Mouse (Mus musculus) inflammation-experienced regulatory T-cells, adult 6 months (primary cell): Measurements from ENCODE around the gene Moap1. TPM values are rescaled to one million over a fixed set of nuclear protein-coding genes. Genes with fewer than 3 reads are reported as not detected.

Source experiments
- ATAC-seq: one replicate; pipeline ENCODE4 v1.8.0; 2017
- polyA plus RNA-seq, 3 experiments: library from polyadenylated mRNA; unstranded; fragments of 100-300 nt; shearing (Covaris generic); gene quantifications; one replicate each; pipeline ENCODE4 v1.2.1; 2017

Gene Moap1
- polyA plus RNA-seq, 3 experiments from 2014 or later = 4.7 to 6.9 (median 6.2) TPM

GRCm38 (mm10) chr12:102740285-102740684 lies 3.2 kb downstream of the Moap1 start:
- no peak for ATAC-seq

GRCm38 (mm10) chr12:102739096-102739495 lies 4.4 kb downstream of the Moap1 start:
- ATAC-seq = no peak

- peak; percentile 70 for ATAC-seq
Observed at GRCm38 (mm10) chr12:102733381-102733780, 10.1 kb downstream of the Moap1 start.

GRCm38 (mm10) chr12:102730798-102731619 lies 12.5 kb downstream of the Moap1 start:
- ATAC-seq = no peak

DNA sequence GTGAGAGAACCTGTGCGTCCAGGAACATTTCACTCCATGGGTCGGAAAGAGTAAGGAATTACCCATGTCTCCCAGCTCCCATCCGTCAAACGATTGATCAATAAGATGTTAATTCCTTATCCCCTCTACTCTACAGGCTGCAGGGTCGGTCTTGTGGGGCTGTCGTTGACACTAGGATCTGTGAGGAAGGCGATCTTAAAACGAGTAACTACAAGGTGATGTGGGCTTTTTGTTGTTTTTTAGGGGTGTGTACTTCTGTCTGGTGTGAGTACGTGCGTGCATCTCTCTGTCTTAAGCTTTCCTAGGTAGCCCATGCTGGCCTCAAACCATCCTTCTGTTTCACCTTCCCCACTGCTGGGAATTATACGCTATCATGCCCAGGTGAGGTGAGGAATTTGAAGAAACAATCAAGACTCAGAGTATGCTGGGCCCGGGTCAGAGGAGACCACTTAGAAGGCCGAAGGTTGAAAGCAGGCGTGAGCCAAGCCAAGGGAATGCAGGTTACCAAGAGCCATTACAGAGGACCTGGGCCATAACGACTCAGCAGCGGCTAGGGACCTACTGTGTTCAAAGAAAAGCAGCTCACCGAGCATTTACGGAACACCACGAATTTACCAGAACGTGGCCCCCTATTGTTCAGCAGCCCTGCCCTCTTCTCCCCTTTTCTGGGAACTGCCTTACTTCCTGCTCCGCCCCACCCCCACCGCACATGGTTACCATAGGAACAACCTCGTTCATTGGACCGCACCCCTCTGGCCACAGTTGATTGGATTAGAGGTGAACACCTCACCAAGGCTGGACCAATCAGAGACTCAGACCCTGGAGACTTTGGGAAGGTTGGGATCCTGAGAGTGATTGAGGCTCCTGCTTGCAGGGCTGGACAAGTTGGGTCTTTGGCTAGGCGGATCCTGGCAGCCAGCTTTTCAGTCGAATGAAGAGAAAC lies 13.3 kb downstream of the Moap1 start:
- peak; percentile 24 for ATAC-seq

GRCm38 (mm10) chr12:102725761-102726175 lies 17.7 kb downstream of the Moap1 start:
- ATAC-seq = peak; percentile 51

DNA sequence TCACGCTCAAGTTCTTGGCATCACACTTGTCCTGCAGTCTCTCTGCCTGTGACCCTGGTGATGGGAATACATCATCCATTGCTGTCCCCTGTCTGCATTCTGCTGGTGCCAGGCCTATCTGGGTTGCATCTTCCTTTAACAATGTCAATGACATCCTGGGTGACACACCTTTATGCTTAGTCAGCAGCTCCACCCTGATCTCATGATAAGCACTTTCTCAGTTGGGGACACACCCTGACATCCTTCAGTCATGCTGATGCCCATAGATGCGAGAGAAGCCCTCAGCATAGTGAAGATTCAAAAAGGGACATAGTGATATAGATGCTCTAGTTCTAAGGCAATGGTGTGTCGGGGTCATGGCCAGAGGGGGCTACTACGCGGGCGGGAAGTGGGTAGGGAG lies 18.3 kb downstream of the Moap1 start:
- ATAC-seq = peak; percentile 54

DNA sequence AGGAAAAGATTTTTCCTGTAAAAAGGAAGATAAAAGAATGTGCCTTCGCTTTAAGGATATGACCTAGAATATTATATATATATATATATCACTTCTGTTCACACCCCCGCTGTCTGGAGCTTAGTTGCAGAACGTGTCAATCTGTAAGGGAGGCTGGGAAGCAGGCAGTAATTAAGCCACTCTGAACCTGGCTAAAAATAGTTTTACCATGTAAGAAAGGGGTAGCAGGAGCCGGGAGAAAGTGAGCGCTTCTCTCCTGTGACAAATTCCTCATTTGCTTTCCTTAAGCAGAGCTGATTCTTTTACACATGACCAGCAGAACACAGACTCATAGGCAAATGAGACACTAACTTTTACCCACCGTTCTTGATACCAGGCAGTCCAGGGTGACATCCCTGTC lies 19.6 kb downstream of the Moap1 start:
- no peak for ATAC-seq

DNA sequence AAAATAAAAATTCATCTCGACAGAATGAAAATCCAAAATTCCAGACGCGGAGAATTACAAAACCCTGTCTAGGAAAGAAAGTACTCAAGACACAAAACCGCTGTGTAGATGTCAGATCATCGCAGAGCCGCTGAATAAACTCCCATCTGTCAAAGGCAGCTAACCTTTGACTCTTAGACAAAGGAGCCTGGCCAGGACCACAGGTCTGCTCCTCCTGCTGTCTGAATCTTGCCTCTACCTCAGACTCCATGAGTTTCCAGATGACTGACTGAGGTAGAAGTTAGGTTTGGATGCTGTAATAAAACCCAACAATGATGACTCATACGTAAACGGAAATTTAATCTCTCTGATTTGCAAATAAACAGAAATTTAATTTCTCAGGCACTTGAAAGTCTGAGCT lies 20.5 kb downstream of the Moap1 start:
- no peak for ATAC-seq

DNA sequence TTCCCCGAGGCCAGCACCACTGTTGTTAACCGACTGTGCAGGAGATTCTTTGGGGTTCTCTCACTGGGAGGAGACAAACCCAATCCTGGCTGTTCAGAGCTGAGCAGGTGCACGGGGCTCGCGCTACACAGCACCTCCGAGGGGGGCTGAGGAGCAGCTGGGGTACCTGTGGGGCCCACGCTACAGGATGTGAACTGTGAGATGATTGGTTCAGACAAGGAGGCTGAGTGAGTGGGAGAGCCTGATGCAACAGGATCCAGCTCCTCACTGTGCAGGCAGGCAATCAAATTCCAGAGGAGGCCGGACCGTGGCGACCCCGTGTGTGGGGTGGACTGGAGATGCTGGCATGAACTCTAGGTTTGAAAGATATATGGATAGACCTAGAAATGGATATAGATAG lies 21.0 kb downstream of the Moap1 start:
- ATAC-seq = no peak

DNA sequence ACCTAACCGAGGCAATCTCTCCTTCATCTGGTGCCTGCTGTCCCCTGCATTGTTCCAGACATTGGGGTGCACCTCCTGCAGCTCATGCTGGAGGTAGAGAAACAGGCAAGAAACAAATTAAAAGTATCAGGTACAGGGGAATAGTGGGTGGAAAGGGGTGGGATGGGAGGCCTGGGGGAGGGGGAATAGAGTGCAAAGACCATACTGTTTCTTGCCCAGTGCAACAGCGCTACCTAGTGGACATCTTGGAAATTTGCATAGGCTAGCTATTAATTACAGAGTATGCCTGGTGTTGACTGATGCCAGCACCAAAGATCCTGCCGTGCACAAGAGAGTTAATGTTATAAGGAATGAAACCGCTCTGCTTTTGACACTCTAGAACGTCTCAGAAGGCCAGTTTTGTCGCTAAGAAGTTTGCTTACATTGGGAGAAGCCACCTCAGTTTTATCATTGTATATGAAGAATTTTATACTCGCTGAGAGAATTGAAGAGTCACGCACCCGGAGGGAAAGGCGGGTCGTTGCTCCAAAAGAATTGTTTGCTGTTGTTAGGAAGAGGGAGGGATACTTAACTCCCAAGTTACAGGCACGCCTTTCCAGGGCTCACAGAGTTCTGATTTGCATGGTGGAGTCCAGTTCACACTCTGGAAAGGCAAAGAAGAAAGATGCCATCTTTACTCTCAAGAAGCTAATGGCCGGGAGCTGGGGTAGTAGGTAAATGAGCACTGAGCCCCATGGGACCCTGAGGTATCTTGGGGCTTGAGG lies 23.7 kb downstream of the Moap1 start:
- peak; percentile 64 for ATAC-seq

- ATAC-seq = no peak
Observed at GRCm38 (mm10) chr12:102714654-102715395, 28.6 kb downstream of the Moap1 start.

DNA sequence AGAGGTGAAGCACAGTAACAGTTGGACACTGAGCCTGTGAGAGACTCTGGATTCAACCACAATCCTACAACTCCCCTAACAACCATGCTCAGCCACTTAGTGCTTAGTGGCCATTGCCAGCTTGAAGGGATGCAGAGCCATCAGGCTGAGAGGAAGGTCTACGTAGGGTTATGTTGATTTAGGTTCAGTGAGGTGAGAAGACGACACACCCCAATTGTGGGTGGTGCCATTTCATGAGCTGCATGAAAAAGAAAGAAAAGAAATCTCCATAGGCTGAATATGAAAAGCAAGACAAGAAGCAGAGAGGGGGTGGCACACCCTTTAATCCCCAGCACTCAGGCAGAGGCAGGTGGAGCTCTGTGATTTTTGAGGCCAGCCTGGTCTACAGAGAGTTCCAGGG lies 29.3 kb downstream of the Moap1 start:
- no peak for ATAC-seq

GRCm38 (mm10) chr12:102713153-102713865 lies 30.2 kb downstream of the Moap1 start:
- no peak for ATAC-seq

DNA sequence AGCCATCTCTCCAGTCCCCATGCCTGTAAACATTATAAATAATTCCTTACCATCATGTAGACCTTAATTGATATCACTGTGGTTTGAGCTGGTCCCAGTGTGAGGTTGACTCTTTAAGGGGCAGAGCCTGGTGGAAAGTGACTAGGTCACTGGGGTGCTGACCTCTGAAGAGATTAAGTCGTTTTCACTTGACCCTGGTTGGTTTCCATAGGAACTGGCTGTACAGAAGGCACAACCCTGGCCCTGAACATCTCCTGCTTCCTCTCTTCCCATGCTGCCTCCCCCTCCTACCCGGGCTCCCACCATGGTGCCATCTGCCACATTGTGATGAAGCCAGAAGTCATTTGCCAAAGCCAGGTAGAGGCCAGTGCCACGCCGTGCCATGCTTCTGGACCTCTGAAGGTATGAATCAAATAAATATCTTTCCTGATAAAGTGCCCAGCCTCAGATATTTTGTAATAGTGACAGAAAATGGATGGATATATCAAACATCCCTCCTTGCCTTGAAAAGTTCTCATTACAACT lies 32.5 kb downstream of the Moap1 start:
- ATAC-seq = no peak

DNA sequence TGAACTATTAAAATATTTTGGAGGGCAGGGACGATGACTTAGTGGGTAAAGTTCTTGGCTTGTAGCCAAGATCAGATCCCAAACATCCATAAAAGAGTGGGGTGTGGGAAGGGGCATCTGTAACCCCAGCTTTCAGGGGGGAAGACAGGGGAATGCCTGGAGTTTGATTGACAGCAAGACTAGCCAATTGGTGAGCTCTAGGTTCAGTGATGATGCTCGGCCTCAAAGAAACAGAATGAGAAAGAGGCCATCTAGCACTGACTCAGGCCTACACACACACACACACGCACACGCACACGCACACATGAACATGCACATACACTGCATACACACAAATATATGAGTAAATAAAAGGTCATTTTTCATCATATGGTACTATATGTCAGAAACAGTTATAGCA lies 33.6 kb downstream of the Moap1 start:
- ATAC-seq = no peak

DNA sequence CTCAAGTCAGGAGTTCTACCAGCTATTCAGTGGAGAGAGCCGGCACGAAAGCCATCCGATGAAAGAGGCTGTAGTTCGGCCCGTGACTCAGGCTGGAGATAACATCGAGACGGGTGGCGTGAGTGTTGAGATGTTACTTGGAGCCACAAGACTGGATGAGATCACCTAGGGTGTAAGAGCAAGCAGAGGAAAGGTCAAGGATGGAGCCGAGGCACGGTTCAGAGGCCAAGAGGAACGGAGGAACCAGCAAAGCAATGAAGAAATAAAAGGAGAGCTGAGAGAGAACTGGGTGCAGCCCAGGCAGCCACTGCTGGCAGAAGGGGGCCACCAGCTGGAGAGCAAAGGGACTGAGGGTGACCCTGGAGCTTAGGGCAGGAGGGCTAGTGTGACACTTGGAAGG lies 35.2 kb downstream of the Moap1 start:
- ATAC-seq = no peak

GRCm38 (mm10) chr12:102706833-102707463 lies 36.5 kb downstream of the Moap1 start:
- ATAC-seq = no peak

GRCm38 (mm10) chr12:102705906-102706640 lies 37.4 kb downstream of the Moap1 start:
- no peak for ATAC-seq
